Mouse (Mus musculus): ENCODE measurements around the gene Wdfy1.

Wdfy1 gene

GRCm38 (mm10) chr1:79711147-79712126 lies 64.5 kb downstream of the Wdfy1 start:
- DNase-seq (ENCODE audit: low spot score in 2 of 2) = no peak

GRCm38 (mm10) chr1:79710678-79711077 lies 65.3 kb downstream of the Wdfy1 start:
- no peak for DNase-seq (ENCODE audit: low spot score in 2 of 2)

GRCm38 (mm10) chr1:79710216-79710615 lies 65.7 kb downstream of the Wdfy1 start:
- DNase-seq (ENCODE audit: low spot score in 2 of 2) = no peak

GRCm38 (mm10) chr1:79707383-79707782 lies 68.6 kb downstream of the Wdfy1 start:
- DNase-seq (ENCODE audit: low spot score in 2 of 2) = no peak

GRCm38 (mm10) chr1:79706707-79707106 lies 69.2 kb downstream of the Wdfy1 start:
- DNase-seq (ENCODE audit: low spot score in 2 of 2) = no peak

GRCm38 (mm10) chr1:79704672-79705071 lies 71.3 kb downstream of the Wdfy1 start:
- no peak for DNase-seq (ENCODE audit: low spot score in 2 of 2)

GRCm38 (mm10) chr1:79703520-79703919 lies 72.4 kb downstream of the Wdfy1 start:
- DNase-seq (ENCODE audit: low spot score in 2 of 2) = no peak

- no peak for DNase-seq (ENCODE audit: low spot score in 2 of 2)
These were observed 77.4 kb downstream of the Wdfy1 start for GRCm38 (mm10) chr1:79698506-79698905.

- no peak for DNase-seq (ENCODE audit: low spot score in 2 of 2)
These were observed 78.6 kb downstream of the Wdfy1 start for GRCm38 (mm10) chr1:79697382-79697781.

GRCm38 (mm10) chr1:79696933-79697332 lies 79.0 kb downstream of the Wdfy1 start:
- DNase-seq (ENCODE audit: low spot score in 2 of 2) = no peak

GRCm38 (mm10) chr1:79692482-79692881 lies 83.5 kb downstream of the Wdfy1 start:
- no peak for DNase-seq (ENCODE audit: low spot score in 2 of 2)

GRCm38 (mm10) chr1:79687254-79687653 lies 88.7 kb downstream of the Wdfy1 start:
- no peak for DNase-seq (ENCODE audit: low spot score in 2 of 2)

GRCm38 (mm10) chr1:79684027-79684426 lies 91.9 kb downstream of the Wdfy1 start:
- no peak for DNase-seq (ENCODE audit: low spot score in 2 of 2)

- no peak for DNase-seq (ENCODE audit: low spot score in 2 of 2)
These were observed 93.0 kb downstream of the Wdfy1 start for GRCm38 (mm10) chr1:79682936-79683335.

- DNase-seq (ENCODE audit: low spot score in 2 of 2) = no peak
These were observed 95.2 kb downstream of the Wdfy1 start for GRCm38 (mm10) chr1:79680777-79681176.

- DNase-seq (ENCODE audit: low spot score in 2 of 2) = no peak
These were observed 97.7 kb downstream of the Wdfy1 start for GRCm38 (mm10) chr1:79678117-79678684.

GRCm38 (mm10) chr1:79675716-79676115 lies 100.2 kb downstream of the Wdfy1 start:
- DNase-seq (ENCODE audit: low spot score in 2 of 2) = no peak

- DNase-seq (ENCODE audit: low spot score in 2 of 2) = peak; percentile 54 to 73
These were observed 104.2 kb downstream of the Wdfy1 start, which contains the start of gene Ap1s3 for GRCm38 (mm10) chr1:79671543-79672337. Gene Ap1s3 (minus strand): TSS chr1:79671972.

- DNase-seq (ENCODE audit: low spot score in 2 of 2) = no peak
These were observed 104.8 kb downstream of the Wdfy1 start for GRCm38 (mm10) chr1:79671196-79671542.

- no peak for DNase-seq (ENCODE audit: low spot score in 2 of 2)
These were observed 106.4 kb downstream of the Wdfy1 start for GRCm38 (mm10) chr1:79669419-79669974.

- DNase-seq (ENCODE audit: low spot score in 2 of 2) = peak in 1 of 2 experiments; percentile 29
These were observed 111.0 kb downstream of the Wdfy1 start for GRCm38 (mm10) chr1:79664911-79665310.

- DNase-seq (ENCODE audit: low spot score in 2 of 2) = no peak
These were observed 116.3 kb downstream of the Wdfy1 start for GRCm38 (mm10) chr1:79659598-79659997.

Data from urinary bladder, postnatal 4 days (tissue).